Mouse (Mus musculus): Measurements from ENCODE around the gene Pttg1ip. TPM values are rescaled to one million over a fixed set of nuclear protein-coding genes. Genes with fewer than 3 reads are reported as not detected.

The Pttg1ip gene
- polyA plus RNA-seq, 1 experiment from 2014 or later = 126 TPM

- H3K4me2 ChIP-seq (ENCODE audit: low read depth, low read length) = no peak overlapping the region
- no peak for ATAC-seq
- peak overlapping the region; percentile 67 for H3K27ac ChIP-seq (ENCODE audit: low read depth)
- H3K4me1 ChIP-seq (ENCODE audit: insufficient read depth) = peaks cover 65% of the 10 kb centered on the region
- no peaks in the 10 kb centered on the region for H3K27me3 ChIP-seq (ENCODE audit: insufficient read depth, low read length)
- no peaks in the 10 kb centered on the region for H3K9me3 ChIP-seq (ENCODE audit: low read length)
- H3K4me3 ChIP-seq (ENCODE audit: low read depth, low read length) = no peak overlapping the region
- TF ChIP-seq CTCF (IDR thresholded peaks at IDR 0.05; ENCODE audit: low read depth) (no peak), EP300 (IDR thresholded peaks at IDR 0.05; ENCODE audit: low read depth) (no peak)
- H3K36me3 ChIP-seq (replicated peaks; ENCODE audit: insufficient read depth, low read length) = peaks cover 30% of the 10 kb centered on the region
- H3K9ac ChIP-seq (replicated peaks) = peak overlapping the region; percentile 46
- 71% methylated on average over 6 of the region's 6 CpGs for WGBS (ENCODE audit: insufficient replicate concordance)
- no peak for DNase-seq
Measured at GRCm38 (mm10) chr10:77587091-77587775, 5.7 kb downstream of the Pttg1ip start.

DNA sequence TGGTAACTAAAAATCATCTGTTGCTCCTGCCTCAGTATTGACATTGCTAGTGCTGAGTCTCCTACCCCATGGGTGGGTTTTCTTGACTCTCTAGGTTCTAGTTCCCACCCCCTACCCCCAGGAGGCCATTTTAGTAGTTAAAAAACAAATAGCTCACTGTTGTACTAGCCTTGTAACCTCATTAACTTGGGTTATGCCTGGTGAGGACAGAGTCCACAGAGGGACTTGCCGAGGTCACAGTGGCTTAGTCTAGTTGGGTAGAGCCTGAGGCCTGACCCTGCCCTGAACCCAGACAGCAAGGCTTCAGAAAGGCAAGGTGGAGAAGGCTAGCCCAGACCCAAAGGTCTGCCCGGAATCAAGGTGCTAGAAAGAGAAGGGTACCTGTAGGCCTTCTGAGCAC, 6.5 kb downstream of the Pttg1ip start:
- ATAC-seq (no peak), DNase-seq (no peak)
- Histone ChIP-seq H3K36me3 (replicated peaks; ENCODE audit: insufficient read depth, low read length) (peaks cover 38% of the 10 kb centered on the region), H3K27ac (ENCODE audit: low read depth) (peak overlapping the region; percentile 67), H3K9ac (replicated peaks) (peak overlapping the region; percentile 46; the same call in 1 of the 2 replicates), H3K4me3 (ENCODE audit: low read depth, low read length) (no peak overlapping the region), H3K4me1 (ENCODE audit: insufficient read depth) (peaks cover 59% of the 10 kb centered on the region), H3K4me2 (ENCODE audit: low read depth, low read length) (peak overlapping the region; percentile 18; the same call in 1 of the 2 replicates), H3K27me3 (ENCODE audit: insufficient read depth, low read length) (no peaks in the 10 kb centered on the region), H3K9me3 (ENCODE audit: low read length) (no peaks in the 10 kb centered on the region)
- 64% methylated on average over 2 of the region's 2 CpGs for WGBS (ENCODE audit: insufficient replicate concordance)
- TF ChIP-seq EP300 (IDR thresholded peaks at IDR 0.05; ENCODE audit: low read depth) (no peak), CTCF (IDR thresholded peaks at IDR 0.05; ENCODE audit: low read depth) (no peak)

GRCm38 (mm10) chr10:77589117-77589516, 7.6 kb downstream of the Pttg1ip start:
- H3K27me3 ChIP-seq (ENCODE audit: insufficient read depth, low read length) = no peaks in the 10 kb centered on the region
- peaks cover 46% of the 10 kb centered on the region for H3K36me3 ChIP-seq (replicated peaks; ENCODE audit: insufficient read depth, low read length)

GRCm38 (mm10) chr10:77589749-77590148, 8.2 kb downstream of the Pttg1ip start:
- WGBS (ENCODE audit: insufficient replicate concordance) = 70% methylated on average over 8 of the region's 8 CpGs
- Histone ChIP-seq H3K27me3 (ENCODE audit: insufficient read depth, low read length) (no peaks in the 10 kb centered on the region), H3K9me3 (ENCODE audit: low read length) (no peaks in the 10 kb centered on the region), H3K27ac (ENCODE audit: low read depth) (peak overlapping the region; percentile 67), H3K4me3 (ENCODE audit: low read depth, low read length) (no peak overlapping the region), H3K9ac (replicated peaks) (no peak overlapping the region), H3K36me3 (replicated peaks; ENCODE audit: insufficient read depth, low read length) (peaks cover 53% of the 10 kb centered on the region), H3K4me2 (ENCODE audit: low read depth, low read length) (no peak overlapping the region), H3K4me1 (ENCODE audit: insufficient read depth) (peaks cover 48% of the 10 kb centered on the region)
- ATAC-seq (no peak), DNase-seq (no peak)
- TF ChIP-seq EP300 (IDR thresholded peaks at IDR 0.05; ENCODE audit: low read depth) = no peak
- TF ChIP-seq CTCF (IDR thresholded peaks at IDR 0.05; ENCODE audit: low read depth) = no peak

More at GRCm38 (mm10) chr10:77589117-77589516, 7.6 kb downstream of the Pttg1ip start:
- Histone ChIP-seq H3K9ac (replicated peaks) (no peak overlapping the region), H3K27ac (ENCODE audit: low read depth) (peak overlapping the region; percentile 67), H3K4me1 (ENCODE audit: insufficient read depth) (peaks cover 48% of the 10 kb centered on the region), H3K9me3 (ENCODE audit: low read length) (no peaks in the 10 kb centered on the region), H3K4me2 (ENCODE audit: low read depth, low read length) (peak overlapping the region; percentile 32; the same call in 1 of the 2 replicates), H3K4me3 (ENCODE audit: low read depth, low read length) (no peak overlapping the region)
- no peak for TF ChIP-seq EP300 (IDR thresholded peaks at IDR 0.05; ENCODE audit: low read depth)
- TF ChIP-seq CTCF (IDR thresholded peaks at IDR 0.05; ENCODE audit: low read depth) = no peak
- WGBS (ENCODE audit: insufficient replicate concordance) = 41% methylated on average over 7 of the region's 7 CpGs
- ATAC-seq (no peak), DNase-seq (no peak)

DNA sequence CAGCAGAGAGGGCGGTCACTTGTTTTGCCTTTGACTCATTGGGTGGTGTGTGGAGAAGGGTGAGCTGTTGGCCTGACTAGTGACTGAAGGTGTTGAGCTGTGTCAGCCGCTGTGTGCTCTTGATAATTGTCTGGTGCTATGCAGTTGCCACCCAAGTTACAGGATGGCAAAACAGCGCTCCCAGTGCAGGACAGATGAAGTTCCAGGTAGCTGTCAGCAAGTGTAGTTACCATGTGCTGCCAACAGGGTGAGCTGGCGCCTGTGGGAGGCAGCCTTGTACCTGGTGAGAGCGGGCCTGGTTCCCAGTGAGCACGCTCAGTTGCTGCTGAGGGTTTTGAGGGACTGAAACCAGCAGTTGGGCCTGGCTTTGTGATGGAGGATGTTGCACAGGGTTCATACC, 9.3 kb downstream of the Pttg1ip start:
- Histone ChIP-seq H3K27ac (ENCODE audit: low read depth) (peak overlapping the region; percentile 67; the same call in 1 of the 2 replicates), H3K4me1 (ENCODE audit: insufficient read depth) (peaks cover 45% of the 10 kb centered on the region), H3K9ac (replicated peaks) (no peak overlapping the region), H3K9me3 (ENCODE audit: low read length) (no peaks in the 10 kb centered on the region), H3K27me3 (ENCODE audit: insufficient read depth, low read length) (no peaks in the 10 kb centered on the region), H3K4me2 (ENCODE audit: low read depth, low read length) (no peak overlapping the region), H3K36me3 (replicated peaks; ENCODE audit: insufficient read depth, low read length) (peaks cover 63% of the 10 kb centered on the region), H3K4me3 (ENCODE audit: low read depth, low read length) (no peak overlapping the region)
- peak; percentile 85 for ATAC-seq
- TF ChIP-seq EP300 (IDR thresholded peaks at IDR 0.05; ENCODE audit: low read depth) (no peak), CTCF (IDR thresholded peaks at IDR 0.05; ENCODE audit: low read depth) (peak; percentile 99)
- peak; percentile 83 for DNase-seq
- 35% methylated on average over 6 of the region's 6 CpGs for WGBS (ENCODE audit: insufficient replicate concordance)

DNA sequence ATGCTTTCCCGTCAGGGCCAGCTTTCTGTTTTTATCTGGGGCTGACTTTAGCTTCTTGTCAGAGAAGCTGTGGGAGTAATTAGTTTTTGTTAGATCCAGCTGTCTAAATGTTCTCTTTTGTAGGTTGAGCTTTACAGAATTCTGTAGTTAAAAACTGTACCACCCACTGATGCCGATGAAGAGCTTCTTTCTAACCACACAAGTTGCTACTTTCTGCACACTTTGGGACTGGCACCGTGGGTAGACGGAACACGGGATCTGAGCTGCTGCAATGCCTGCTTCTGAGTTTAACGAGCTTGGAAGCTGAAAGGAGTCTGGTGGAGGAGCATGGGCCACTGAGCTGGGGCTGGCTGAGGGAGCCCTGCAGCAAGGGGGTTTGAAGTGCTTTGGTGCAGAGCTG, 10.0 kb downstream of the Pttg1ip start:
- H3K27ac ChIP-seq (ENCODE audit: low read depth) = no peak overlapping the region
- H3K4me2 ChIP-seq (ENCODE audit: low read depth, low read length) = no peak overlapping the region
- H3K27me3 ChIP-seq (ENCODE audit: insufficient read depth, low read length) = no peaks in the 10 kb centered on the region
- no peak overlapping the region for H3K9ac ChIP-seq (replicated peaks)
- ATAC-seq = no peak
- H3K4me3 ChIP-seq (ENCODE audit: low read depth, low read length) = no peak overlapping the region
- H3K36me3 ChIP-seq (replicated peaks; ENCODE audit: insufficient read depth, low read length) = peaks cover 71% of the 10 kb centered on the region
- 83% methylated on average over 6 of the region's 6 CpGs for WGBS (ENCODE audit: insufficient replicate concordance)
- H3K4me1 ChIP-seq (ENCODE audit: insufficient read depth) = peaks cover 39% of the 10 kb centered on the region
- no peak for DNase-seq
- no peaks in the 10 kb centered on the region for H3K9me3 ChIP-seq (ENCODE audit: low read length)
- TF ChIP-seq CTCF (IDR thresholded peaks at IDR 0.05; ENCODE audit: low read depth) (no peak), EP300 (IDR thresholded peaks at IDR 0.05; ENCODE audit: low read depth) (no peak)

All from liver, postnatal 0 days (tissue).